Mouse (Mus musculus) intestine, postnatal 0 days (tissue): ENCODE data around the gene Cyp3a44. TPM values are rescaled to one million over a fixed set of nuclear protein-coding genes. Genes with fewer than 3 reads are reported as not detected.
"Not testable (repeated sequence)": the region's sequence is repeated elsewhere in the genome, so short reads cannot be mapped to it uniquely, and the experiment has no call there.

Experiments
- ATAC-seq: fragments of 200-750 bp; cut with Nextera tagmentation; 2 replicates; pipeline ENCODE4 v1.8.0; 2017; ENCODE audit warnings: mild to moderate bottlenecking, moderate TSS enrichment, moderate library complexity
- H3K27ac ChIP-seq: fragments of 300-500 bp; sonication (generic); 2 replicates; pipeline ENCODE4 v1.5.1; 2014; ENCODE audit warnings: mild to moderate bottlenecking, low read depth, low read length, moderate library complexity
- H3K27me3 ChIP-seq: fragments of 300-500 bp; sonication (generic); replicated peaks from 2 replicates; pipeline ENCODE4 v1.6.1; 2014; ENCODE audit warnings: low read length, mixed read lengths; ENCODE audit not compliant: control insufficient read depth, insufficient read depth
- H3K36me3 ChIP-seq: fragments of 300-500 bp; sonication (generic); 2 replicates; pipeline ENCODE4 v1.6.1; 2014; ENCODE audit warnings: mild to moderate bottlenecking, moderate library complexity; ENCODE audit not compliant: control insufficient read depth, insufficient read depth
- H3K4me1 ChIP-seq: fragments of 300-500 bp; sonication (generic); replicated peaks from 2 replicates; pipeline ENCODE4 v1.6.1; 2014; ENCODE audit warnings: antibody characterized with exemption, low read length, mixed read lengths; ENCODE audit not compliant: control insufficient read depth, insufficient read depth
- H3K4me2 ChIP-seq: fragments of 300-500 bp; sonication (generic); replicated peaks from 2 replicates; pipeline ENCODE4 v1.6.1; 2014; ENCODE audit warnings: low read depth, mild to moderate bottlenecking, moderate library complexity
- H3K4me3 ChIP-seq: fragments of 300-500 bp; sonication (generic); 2 replicates; pipeline ENCODE4 v1.5.1; 2014; ENCODE audit warnings: low read depth, low read length
- H3K9ac ChIP-seq: fragments of 300-500 bp; sonication (generic); 2 replicates; pipeline ENCODE4 v1.6.1; 2014; ENCODE audit warnings: mild to moderate bottlenecking, low read depth, low read length
- H3K9me3 ChIP-seq: fragments of 300-500 bp; sonication (generic); 2 replicates; pipeline ENCODE4 v1.6.1; 2016; ENCODE audit warnings: mixed run types; ENCODE audit not compliant: control insufficient read depth
- WGBS: fragments of 180-500 bp; shearing (Covaris S2); extraction: QIAGEN DNeasy Blood & Tissue Kit; methylation state at CpG from one replicate; pipeline ENCODE4 v1.1.7; 2014; 5-methylcytosine and 5-hydroxymethylcytosine counted together
- polyA plus RNA-seq: library from polyadenylated mRNA; unstranded; fragments of >200 nt; fragmentation: Nextera tagmentation; extraction: Ambion mirVana; gene quantifications from 2 replicates; pipeline ENCODE4 v1.2.1, GENCODE M21; 2015

Cyp3a44 gene
- not detected in 2 replicates for polyA plus RNA-seq

GRCm38 (mm10) chr5:145805796-145806195 lies at the start of gene Cyp3a44:
Cyp3a44 (minus strand) TSS chr5:145805874.
- WGBS = 68% methylated on average over 2 of the region's 2 CpGs
- not testable (repeated sequence) for H3K9me3 ChIP-seq, H3K4me3 ChIP-seq

GRCm38 (mm10) chr5:145800229-145800628 lies 5.4 kb downstream of the Cyp3a44 start:
- not testable (repeated sequence) for H3K27ac ChIP-seq, H3K36me3 ChIP-seq, H3K4me3 ChIP-seq, H3K4me2 ChIP-seq, H3K9me3 ChIP-seq, ATAC-seq, H3K27me3 ChIP-seq, H3K4me1 ChIP-seq, H3K9ac ChIP-seq

More at GRCm38 (mm10) chr5:145805796-145806195, at the start of gene Cyp3a44:
- not testable (repeated sequence) for H3K9ac ChIP-seq, ATAC-seq, H3K4me1 ChIP-seq, H3K36me3 ChIP-seq, H3K4me2 ChIP-seq, H3K27me3 ChIP-seq, H3K27ac ChIP-seq

DNA sequence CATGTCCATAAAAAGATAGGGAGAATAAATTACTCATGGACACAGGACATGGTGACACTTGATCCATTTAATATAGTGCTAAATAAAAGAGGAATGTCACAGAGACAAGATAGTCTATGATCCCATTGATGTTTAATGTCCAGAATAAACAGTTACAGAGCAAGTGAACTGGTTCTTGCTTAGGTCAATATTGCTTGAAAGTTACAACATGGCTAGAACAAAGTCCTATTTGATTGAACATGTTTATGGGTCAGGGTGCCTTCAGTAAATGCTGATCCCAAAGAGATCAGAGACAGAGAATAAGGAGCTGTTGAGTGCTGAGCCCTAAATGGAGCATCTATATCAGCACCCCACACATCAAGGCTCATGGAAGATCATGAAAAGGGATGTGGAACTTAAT lies 12.4 kb downstream of the Cyp3a44 start:
- not testable (repeated sequence) for H3K27ac ChIP-seq, ATAC-seq, H3K4me2 ChIP-seq, H3K4me1 ChIP-seq, H3K4me3 ChIP-seq, H3K9ac ChIP-seq, H3K27me3 ChIP-seq, H3K9me3 ChIP-seq, H3K36me3 ChIP-seq

DNA sequence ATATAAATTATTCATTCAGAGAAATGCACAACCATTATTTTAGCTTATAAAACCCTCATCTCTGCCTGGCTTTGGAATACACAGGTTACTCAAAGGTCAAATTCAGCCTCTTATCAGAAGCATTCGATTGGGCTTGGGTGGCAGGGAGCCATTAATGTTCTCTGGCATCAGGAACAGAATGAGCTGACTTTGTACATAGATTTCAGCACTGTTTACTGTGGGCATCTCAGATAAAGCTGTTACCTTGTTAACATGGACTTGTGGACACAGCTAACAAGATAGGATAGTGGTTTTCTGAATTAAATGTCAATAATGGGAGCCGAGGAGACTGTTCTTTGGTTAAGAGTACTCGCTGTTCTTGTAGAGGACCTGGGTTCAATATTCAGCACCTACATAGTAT lies 68.2 kb downstream of the Cyp3a44 start:
- ATAC-seq, H3K4me2 ChIP-seq, H3K27me3 ChIP-seq, H3K9ac ChIP-seq, H3K9me3 ChIP-seq, H3K4me3 ChIP-seq, H3K27ac ChIP-seq, H3K4me1 ChIP-seq, H3K36me3 ChIP-seq: not testable (repeated sequence)
- WGBS = 70% methylated on average over 3 of the region's 3 CpGs

Other genes with a start within 250 kb of the Cyp3a44 start
- not detected in 2 replicates for gene Cyp3a41b, start 221.1 kb downstream of the Cyp3a44 start, polyA plus RNA-seq
- not detected in 2 replicates for gene Cyp3a41a, start 85.7 kb downstream of the Cyp3a44 start, polyA plus RNA-seq
- 0.26 and 0.29 TPM in 2 replicates for gene Cyp3a11, start 74.1 kb upstream of the Cyp3a44 start, polyA plus RNA-seq
- gene Cyp3a25, start 203.7 kb upstream of the Cyp3a44 start, polyA plus RNA-seq = 0.96 and 1.1 TPM in 2 replicates